Mouse (Mus musculus) gastrocnemius, postnatal 14 days (tissue): ENCODE results near the gene Grm1. TPM values are rescaled to one million over a fixed set of nuclear protein-coding genes. Genes with fewer than 3 reads are reported as not detected.
A peak's percentile ranks its signal among the peaks of the same experiment; 100 is the strongest.

Experiments used
- DNase-seq: peaks from one replicate; pipeline ENCODE4 v3.0.0; 2021; ENCODE audit warnings: mixed read lengths
- intact Hi-C: fragments of 180-260 bp; cut with DNase I; formaldehyde crosslinking; loops from one replicate; pipeline ENCODE4 v1.15.1; 2025; ENCODE audit warnings: low total_unique reads
- total RNA-seq, 2 experiments: library from RNA; stranded (reverse); gene quantifications; 2 replicates each; pipeline ENCODE4 v1.2.3; 2021

Grm1 gene
- total RNA-seq, 2 experiments from 2014 or later, result 0.04 TPM; not detected in 1

DNA sequence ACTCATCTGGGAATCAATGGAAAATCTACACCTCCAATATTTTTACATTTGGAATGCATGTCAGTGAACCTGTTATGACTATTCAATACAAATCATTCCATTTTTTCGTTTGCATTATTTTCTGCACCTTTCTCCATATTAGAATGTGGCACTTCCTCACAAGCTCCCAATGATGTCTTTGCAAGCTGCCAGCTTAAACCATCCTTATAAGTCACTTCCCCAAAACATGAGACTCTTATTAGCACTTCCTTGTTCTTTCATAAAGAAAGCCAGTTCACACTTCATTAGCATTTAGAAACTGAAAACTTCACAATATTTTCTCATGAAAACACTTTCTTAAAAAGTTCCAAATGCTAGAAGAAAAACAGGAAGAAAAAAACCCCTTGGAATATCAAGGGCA is 338.1 kb downstream of the Grm1 start:
- intact Hi-C loops, result no loop called here
- no peak for DNase-seq

DNA sequence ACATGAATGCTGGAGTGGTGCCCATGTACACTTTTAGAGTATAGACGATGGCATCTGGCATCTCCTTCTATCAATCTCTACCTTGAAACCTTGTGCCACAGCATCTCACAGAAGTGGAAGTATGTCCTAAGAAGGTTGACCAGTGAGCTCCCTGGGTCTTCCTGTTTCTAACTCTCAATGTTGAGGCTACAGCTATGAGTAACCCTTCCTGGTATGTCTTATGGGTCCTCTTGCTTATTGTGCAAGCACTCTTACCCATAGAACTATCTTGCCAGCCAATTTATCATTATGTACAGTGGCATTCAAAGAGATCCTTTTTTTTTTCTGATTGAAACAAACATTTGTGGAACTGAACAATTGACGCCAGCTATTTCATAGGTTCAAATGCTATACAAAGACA is 340.0 kb downstream of the Grm1 start:
- intact Hi-C loops, result no loop called here
- DNase-seq, result no peak

DNA sequence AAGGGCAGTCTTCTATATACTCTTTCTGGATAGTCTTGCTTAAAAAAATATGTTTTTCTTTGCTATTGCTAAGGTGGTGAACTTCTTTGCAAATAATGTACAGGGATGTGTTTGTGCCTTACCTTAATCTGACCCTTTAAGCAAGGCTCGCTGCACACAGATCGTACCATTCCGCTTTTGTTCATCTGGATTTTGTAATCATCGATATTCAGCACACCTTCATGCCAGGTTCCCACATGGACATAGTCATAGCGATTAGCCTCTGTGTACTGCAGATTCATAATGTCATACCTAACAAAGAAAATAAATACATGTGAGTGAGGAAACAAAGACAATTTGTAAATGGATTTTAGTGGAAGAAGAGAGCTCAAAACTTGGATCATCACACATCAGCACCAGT is 340.8 kb downstream of the Grm1 start:
- no peak for DNase-seq
- intact Hi-C loops, result no loop called here

DNA sequence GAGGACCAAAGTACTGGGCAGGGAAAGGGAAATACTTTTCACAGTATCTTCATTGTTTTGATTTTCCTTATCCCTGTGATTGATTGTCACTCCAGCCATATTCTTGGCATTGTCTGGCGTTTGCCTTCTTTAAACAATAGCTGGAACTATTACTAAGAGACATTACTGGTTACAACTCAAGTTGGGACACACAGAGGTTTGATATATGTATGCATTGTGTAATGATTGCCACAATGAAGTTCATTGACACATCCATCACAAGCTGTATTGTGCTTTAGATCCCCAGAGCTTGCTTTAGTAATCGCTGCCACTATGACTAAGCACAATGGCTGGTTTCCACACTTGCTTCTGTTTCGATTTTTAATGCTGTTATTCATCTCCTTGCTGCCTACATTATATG is 341.4 kb downstream of the Grm1 start:
- no peak for DNase-seq
- intact Hi-C loops, result no loop called here

DNA sequence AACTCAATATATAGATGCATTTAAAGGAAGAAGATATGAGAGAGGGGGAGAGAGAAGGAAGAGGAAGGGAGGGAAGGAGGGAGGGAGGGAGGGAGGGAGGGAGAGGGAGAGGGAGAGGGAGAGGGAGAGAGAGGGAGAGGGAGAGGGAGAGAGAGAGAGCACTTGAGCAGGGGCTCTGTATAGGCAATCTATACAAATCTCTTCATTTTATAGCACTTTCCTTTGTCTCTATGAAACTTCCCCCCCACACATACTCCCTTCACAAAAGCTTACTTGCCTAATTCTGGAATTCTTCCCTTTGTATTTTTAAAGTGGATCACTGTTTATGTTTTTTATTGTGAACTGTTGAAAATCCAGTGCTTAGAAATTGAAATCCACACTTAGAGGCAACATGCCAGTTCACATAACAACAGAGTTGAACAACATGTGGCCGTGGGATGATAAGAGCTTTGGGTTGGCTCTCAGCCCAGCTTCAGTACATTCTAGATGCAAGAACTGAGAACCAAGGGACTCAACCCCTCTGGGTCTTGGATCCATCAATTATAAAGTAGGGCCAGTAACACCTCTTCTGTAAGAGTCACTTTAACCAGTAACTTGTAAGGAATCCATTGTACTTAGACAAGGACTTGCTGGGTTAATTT is 345.0 kb downstream of the Grm1 start:
- no peak for DNase-seq
- intact Hi-C loops, result no loop called here

DNA sequence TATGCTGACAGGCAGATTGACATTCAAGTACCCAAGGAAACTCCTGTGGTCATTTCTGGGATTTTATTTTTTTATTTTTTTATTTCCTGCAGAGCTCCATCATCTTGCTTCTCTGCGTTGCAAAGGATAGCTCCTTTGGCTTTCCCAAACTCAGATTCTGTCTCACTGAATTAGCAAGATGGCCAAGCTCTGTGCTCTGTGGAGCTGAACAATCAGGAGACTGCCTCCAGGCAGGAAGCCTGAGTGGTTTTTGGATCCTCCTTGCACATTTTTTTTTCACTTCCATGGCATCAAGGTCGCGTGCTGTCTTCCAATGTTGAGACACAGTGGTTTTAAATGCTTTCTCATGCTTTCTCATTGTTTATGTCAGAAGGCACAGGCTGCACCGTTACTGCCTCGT is 347.6 kb downstream of the Grm1 start:
- DNase-seq, result no peak
- intact Hi-C loops, result no loop called here

DNA sequence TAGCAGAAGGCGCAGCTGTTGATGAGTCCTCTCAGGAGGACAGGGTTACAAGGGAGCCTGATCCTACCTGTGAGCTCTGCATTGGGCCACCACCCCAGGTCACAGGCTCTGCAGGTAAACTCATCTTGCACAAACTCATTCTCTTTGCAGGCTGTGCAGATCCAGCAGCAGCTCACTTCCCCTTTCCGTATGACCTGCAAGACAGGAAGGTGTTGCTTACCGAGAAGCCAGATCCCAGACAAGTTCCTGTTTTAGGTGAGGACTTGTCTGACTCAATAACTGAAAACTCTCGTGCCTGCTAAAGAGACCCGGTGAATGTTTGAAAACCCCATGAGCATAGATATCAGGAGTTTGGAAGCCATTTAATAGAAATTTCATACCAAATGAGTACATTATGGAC is 349.1 kb downstream of the Grm1 start:
- DNase-seq, result no peak
- intact Hi-C loops, result no loop called here

DNA sequence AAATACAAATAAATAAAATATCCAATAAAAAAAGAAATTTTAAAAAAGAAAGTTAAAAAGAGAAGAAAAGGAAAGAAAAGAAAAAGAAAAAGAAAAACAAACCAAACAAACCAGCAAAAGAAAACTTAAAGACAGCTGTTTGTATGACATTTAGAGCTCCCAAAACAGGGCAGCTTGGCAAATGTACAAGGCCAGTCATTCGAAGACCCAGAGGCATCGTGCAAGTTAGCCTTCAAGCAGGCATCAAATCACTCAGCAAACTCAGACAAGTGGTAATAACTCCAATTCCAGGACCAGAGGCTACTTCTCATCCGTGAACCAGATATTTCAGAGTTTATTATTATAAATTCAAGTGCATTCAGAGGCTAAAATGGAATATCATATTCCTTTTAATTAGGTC is 355.7 kb downstream of the Grm1 start:
- intact Hi-C loops, result no loop called here
- DNase-seq, result no peak

DNA sequence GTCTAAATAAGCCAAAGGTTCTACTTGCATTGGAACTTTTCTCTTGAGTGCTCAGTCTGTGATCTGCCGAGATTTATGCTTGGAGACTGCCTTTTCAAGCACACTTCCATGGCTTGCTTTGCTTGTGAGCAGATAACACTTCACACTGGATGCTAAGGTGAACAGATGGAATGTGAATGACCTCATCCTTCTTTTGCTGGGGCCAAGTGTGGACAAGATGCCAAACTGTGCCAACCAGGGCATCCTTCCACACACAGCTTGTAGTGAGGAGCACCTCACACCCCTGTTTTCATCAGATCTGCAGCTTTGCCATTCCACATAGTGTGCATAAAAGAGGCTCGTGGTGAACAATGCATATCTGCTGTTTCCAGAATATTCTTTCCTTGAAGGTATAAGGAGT is 371.3 kb downstream of the Grm1 start:
- DNase-seq, result no peak
- intact Hi-C loops, result no loop called here

DNA sequence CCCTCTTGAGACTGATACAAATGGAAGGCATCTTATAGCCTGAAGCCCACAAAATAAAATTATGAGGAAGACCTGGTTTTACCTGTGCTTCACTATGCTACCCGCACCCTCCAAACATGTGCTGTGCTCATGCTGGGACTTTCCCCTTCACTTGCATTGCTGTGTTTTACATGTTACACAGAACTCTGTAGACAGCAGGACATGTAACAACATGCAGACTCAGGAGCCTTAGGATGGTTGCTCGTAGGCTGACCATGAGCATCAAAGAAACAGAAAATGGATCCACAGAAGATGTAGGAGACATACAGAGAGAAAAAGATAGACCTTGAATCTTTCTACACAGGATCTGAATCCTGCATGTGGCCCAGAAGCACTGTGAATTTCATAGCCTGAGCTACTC is 371.8 kb downstream of the Grm1 start:
- intact Hi-C loops, result no loop called here
- no peak for DNase-seq

DNA sequence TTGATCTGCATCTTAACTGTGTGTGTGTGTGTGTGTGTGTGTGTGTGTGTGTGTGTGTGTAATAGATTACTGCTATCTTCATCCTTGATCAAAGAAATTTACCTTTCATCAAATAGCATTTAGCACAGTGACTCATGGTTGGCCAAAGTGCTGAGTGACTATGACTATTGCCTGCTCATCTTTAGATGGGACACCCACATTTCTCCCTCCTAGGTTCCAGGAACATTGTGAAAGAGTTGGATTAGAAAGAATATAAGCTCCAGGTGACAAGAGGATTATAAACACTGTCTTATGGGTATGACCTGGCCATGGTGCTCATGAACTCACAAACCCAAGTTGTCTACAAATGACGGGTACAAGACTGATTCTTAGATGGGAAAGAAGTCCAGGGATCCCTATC is 374.1 kb downstream of the Grm1 start:
- intact Hi-C loops, result no loop called here
- DNase-seq, result no peak

DNA sequence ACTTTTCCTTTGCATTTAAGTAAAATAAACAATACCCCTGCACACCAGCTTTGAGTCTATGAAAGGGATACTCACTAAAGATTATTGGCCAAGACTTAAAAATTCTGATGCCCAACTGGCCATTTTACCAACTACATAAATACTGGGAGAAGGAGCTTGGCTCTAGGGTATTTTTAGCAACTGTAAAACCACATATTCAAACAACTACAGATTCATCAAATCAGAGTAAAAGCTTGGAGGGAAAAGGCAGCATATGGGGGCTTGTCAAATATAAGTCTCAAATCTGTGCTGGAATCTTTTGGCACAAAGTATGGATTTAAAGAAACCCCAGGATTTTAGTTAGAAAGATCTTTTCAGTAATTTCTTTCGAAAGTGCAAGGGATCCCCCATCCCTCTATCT is 380.8 kb downstream of the Grm1 start:
- intact Hi-C loops, result no loop called here
- no peak for DNase-seq

DNA sequence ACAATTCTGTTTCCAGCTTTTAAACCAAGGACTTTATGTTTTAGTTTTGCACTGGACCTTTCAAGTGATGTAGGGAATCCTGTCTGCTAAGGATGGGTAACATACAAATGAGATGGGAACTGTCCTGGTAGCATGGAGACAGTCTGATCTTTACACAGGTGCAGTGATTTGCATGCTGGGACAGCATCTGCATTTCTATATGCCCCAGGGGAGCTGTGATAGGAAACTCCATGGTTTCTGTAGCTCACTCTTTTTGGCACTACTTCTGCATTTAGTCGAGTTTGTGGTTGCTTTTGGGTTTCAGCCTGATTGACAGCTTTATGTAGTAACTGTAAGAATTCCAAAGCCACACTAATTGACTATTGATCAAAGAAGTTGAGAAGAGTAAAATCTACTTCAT is 381.3 kb downstream of the Grm1 start:
- intact Hi-C loops, result no loop called here
- no peak for DNase-seq

DNA sequence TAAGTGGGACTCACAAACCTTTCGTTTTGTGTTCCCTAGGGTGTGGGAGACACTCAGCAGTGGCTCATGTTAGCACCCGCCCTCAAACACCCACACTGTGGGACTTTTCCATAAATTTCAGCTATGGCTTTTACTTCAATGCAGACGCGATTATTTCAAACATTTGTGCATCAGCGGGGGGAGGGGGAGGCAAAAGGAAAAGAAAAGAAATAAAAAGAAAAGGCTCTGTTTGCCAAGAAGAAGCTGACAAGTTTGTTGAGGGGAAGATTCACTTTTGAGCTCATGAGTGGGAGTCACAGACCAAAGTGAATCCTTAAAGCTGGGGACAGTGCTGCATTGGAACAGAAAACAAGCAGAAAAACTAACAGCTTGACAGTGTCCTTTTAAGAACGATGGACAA is 384.7 kb downstream of the Grm1 start:
- intact Hi-C loops, result no loop called here
- DNase-seq, result no peak

DNA sequence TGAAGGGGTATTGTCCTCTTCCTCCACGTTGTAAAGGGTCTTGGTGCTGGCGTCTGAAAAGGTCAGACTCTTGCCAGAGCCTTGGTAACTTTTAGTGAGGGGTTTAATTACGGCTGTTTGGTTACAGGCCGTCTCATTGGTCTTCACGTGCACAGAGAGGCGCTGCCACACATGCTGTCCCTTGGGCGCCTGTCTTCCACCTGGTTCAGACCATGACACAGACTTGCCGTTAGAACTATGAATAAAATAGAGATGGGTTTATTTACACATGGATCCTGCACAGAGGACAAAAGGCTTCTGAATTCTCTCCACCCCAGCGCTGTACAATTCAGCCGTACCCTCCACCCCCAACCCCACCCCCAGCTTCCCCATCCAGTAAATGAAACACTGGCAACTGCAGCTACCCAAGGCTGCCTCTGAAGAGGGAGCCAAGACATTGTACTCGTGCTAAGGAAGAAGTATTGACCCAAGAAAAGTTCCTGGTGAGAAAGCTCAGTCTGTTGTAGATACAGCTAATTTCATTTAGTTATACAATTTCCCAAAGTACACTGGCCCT is 392.4 kb downstream of the Grm1 start:
- no peak for DNase-seq
- intact Hi-C loops, result no loop called here

DNA sequence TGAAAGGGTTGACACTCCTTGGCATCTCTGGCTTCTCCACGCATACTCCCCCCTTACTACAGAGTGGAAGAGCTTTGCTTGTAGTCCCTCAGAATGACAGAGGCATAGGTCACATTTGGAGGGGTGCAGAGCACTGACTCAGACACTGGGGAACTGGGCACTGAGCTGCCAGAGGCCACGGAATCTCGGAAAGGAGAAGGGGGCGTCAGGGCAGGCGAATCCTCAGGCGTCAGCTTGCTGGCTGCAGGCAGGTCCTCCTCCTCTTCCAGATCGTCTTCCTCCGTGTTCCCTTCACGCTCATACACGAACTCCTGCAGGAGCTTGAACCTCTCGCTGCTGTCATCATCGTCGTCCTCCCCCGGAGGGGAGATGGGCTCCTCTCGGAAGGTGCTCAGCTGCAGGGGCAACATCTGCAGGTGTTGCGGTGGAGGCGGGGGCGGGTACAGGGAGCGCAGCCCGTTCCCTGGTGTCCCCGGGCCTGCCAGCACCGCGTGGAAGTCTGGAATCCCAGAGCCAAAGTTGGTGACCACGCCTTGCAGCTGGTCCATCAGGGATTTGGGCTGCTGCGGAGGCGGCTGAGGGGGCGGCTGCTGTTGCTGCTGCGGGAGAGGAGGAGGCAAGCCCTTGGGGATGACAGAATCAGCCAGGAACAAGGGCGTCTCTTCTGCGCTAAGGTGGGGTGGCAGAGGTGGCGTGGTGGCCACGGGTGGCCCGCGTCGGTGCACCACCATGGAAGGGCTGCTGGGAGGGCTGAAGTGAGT is 393.1 kb downstream of the Grm1 start:
- intact Hi-C loops, result no loop called here
- peak; percentile 19 for DNase-seq

DNA sequence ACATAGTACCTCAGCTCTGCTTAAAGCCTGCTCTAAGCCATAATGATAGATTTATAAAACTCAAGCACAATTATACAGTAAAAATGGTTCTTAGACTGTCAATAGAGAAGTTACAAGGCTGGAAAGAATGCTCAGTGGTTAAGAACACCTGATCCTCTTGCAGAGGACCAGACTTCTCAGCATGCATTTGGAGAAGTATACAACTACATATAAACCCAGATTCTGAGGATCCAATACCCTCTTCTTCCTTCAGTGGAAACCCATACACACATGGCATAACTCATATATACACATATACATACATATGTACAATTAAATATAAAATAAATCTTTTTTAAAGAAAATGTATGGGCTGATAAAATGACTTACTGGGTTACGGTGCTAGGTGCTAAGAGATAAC is 401.1 kb downstream of the Grm1 start, which contains the start of gene Gm10944:
Gene Gm10944, plus strand, starts transcription at position 301 of the 400 bp plus-strand sequence.
- intact Hi-C loops, result no loop called here
- no peak for DNase-seq

DNA sequence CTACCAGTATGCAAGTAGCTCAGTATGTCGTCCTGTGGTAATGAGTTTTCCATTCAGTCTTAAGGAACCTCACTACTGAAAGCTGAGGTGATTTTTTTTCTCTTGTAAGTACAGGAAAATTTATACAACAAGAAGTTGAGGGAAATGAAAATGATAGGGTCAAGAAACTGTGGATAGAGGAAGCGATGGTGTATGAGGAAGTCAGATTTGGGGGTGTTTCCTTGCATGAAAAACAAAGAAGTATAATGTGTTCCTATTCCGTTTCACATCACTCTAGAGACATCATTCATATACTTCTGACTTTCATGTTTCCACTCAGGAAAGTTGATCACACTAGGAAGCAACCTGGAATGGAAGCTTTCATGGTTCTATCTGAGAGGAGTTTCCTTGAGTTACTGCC is 422.2 kb downstream of the Grm1 start:
- intact Hi-C loops, result no loop called here
- no peak for DNase-seq

DNA sequence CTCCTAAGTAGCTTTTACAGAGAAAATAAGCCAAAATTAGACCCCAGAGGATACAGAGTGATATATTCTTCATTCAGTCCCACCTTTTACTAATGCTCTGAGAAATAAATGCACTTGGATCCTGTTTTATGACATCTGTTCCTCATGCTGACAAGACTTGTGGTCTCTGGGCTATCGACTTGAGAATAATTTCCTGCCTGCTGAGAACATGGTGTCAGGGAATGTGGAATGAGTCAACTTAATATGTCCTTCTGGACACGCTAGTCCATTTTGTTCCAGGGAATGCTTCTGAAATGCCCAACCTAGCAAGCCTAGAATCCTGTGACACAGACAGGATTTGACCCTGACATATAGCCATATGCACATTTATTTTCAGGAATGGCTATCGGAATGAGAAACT is 423.0 kb downstream of the Grm1 start:
- no peak for DNase-seq
- intact Hi-C loops, result no loop called here

DNA sequence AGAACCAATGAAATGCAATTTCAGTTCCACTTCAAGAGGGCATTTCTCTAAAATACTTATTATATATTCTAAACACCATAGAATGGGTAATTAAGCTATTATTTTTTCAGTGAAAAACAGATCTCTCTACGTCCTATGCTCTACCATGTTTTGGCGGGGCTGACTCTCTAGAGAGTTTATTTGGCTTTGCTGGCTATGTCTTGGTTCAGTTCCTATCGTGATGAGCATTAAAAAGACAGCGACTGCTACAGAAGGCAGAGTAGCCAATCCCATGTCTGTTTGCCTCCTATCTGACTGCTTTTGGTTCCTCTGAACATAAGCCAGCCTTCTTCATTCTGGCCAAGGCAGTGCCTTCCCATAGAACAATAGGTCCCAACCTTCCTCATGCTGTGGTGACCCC is 425.5 kb downstream of the Grm1 start:
- intact Hi-C loops, result no loop called here
- no peak for DNase-seq

DNA sequence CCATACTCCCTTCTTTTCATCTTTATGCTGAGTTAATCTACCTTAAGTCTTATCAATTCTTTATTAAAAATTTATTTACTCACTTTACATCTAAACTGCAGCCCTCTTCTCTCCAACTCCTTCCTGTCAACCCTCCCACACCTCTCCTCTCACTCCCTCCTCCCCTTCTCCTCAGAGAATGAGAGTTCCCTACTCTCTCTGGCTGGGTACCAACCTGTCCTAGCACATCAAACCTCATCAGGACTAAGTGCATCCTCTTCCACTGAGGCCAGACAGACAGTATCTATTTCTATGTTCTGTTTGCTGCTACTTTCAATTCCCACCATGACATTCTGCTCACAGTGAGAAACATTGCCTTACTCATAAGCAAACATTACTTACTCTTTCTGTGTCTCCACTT is 426.2 kb downstream of the Grm1 start:
- intact Hi-C loops, result no loop called here
- DNase-seq, result no peak
